Mouse (Mus musculus) cerebellum, adult 2 months (tissue): ENCODE measurements at regions not wholly inside any gene's neighbourhood (a gene's known extent, or its start where the extent isn't known, plus 50 kb on each side); places are given as distances from the start of the nearest gene placed in this dataset.

Experiments used
- CTCF ChIP-seq: fragments of 200-500 bp; IDR thresholded peaks from 2 replicates; pipeline ENCODE4 v1.5.1; 2011; ENCODE audit warnings: low read depth, mild to moderate bottlenecking, control low read depth, low read length, moderate library complexity, borderline replicate concordance; ENCODE audit not compliant: insufficient read depth
- POLR2A ChIP-seq: fragments of 200-500 bp; IDR thresholded peaks from 2 replicates; pipeline ENCODE4 v1.6.1; 2011; ENCODE audit warnings: low read length, control low read depth, borderline replicate concordance; ENCODE audit not compliant: insufficient read depth

DNA sequence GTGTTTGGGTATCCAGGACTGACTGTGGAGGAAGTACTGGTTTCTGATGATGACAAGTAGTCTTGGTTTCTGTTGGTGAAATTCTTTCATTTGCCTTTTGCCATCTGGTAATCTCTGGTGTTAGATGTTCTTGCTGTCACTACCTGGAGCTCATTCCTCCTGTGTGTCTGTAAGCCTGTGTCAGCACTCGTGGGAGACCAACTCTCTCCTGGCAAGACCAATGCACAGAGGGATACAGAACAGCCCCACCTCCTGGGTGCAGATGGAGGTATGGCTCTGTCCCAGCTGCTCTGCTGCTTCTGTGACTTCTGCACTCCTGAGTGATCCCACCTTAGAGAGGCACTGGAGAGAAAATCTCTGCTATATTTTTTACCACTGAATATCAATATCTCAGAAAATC lies 285.4 kb downstream of the Csnka2ip start:
- TF ChIP-seq CTCF: no peak
- no peak for TF ChIP-seq POLR2A
